Comparison of ENCODE assay signal across 12 mouse cellular contexts in the genomic region with DNA sequence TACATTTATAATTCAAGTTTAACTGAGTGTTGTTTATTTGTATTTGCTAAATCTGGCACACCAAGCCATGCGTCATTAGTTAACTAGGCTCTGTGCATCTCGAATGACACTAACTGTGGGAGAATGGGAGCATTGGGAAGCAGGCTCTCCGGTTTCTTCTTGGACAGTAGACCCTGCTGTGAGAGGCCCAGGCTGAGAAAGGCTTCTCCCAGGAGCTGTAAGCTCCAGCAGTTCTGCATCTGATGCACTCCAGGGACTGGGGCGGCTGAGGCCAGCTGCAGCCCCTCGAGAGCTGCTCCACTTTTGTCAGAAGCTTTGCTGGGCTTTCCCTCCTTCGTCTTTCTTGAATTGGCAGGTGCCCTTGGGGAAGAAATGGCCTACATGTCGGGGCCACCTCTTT. TPM values are rescaled to one million over a fixed set of nuclear protein-coding genes. Genes with fewer than 3 reads are reported as not detected.
DNase-seq lines count a peak whose midpoint lies in the region; ATAC-seq lines count a peak whose summit lies in the region.
"Had no signal": no experiment of that assay in that cellular context is flagged by ENCODE, and none has a peak within 500 bp of the region (broad histone marks: within the 10 kb centered on the region; RNA-seq: fewer than 3 reads in every experiment).

No protein-coding gene starts in this region.

- H3K4me1 ChIP-seq in heart, embryonic 11.5 days (ENCODE audit: control insufficient read depth, insufficient read depth, low read length) = no peaks in the 10 kb centered on the region
- no peaks in the 10 kb centered on the region for H3K4me1 ChIP-seq in midbrain, embryonic 14.5 days (ENCODE audit: control insufficient read depth, insufficient read depth, low read length)
- no peaks in the 10 kb centered on the region for H3K4me1 ChIP-seq in midbrain, embryonic 16.5 days (ENCODE audit: control insufficient read depth, insufficient read depth, low read length)

- peak; percentile 25 for DNase-seq in adrenal gland, postnatal 10 days
- DNase-seq in adrenal gland, postnatal 25 days = no peak
- peak; percentile 17 to 22 for DNase-seq in heart, postnatal 14 days
- peak; percentile 15 for DNase-seq in midbrain, embryonic 14.5 days
- peak; percentile 73 for DNase-seq in skeletal muscle tissue, adult 2 months (ENCODE audit: low read depth, low spot score)
- no peak for DNase-seq in right cerebral cortex, adult 18-20 months
- DNase-seq: kidney, adult 11 months had no signal

- WGBS in heart, embryonic 11.5 days (ENCODE audit: insufficient replicate concordance) = 51% methylated on average over 7 of the region's 7 CpGs
- 24% methylated on average over 7 of the region's 7 CpGs for WGBS in midbrain, embryonic 14.5 days
- WGBS in midbrain, embryonic 16.5 days = 17% methylated on average over 7 of the region's 7 CpGs

- no peak for ATAC-seq in heart, embryonic 11.5 days (replicated peaks; ENCODE audit: insufficient number of reproducible peaks, low FRiP score, low TSS enrichment)
- ATAC-seq in midbrain, embryonic 14.5 days (ENCODE audit: low FRiP score, low TSS enrichment) = no peak
- ATAC-seq in midbrain, embryonic 16.5 days = no peak

- no peaks in the 10 kb centered on the region for H3K36me3 ChIP-seq in heart, embryonic 11.5 days (ENCODE audit: control insufficient read depth, insufficient read depth, low read length)
- H3K36me3 ChIP-seq in midbrain, embryonic 14.5 days (ENCODE audit: control insufficient read depth, insufficient read depth, low read length) = 0 out of 2 replicates have a peak, but pooled peaks cover 3% of the 10 kb centered on the region
- H3K36me3 ChIP-seq in midbrain, embryonic 16.5 days (ENCODE audit: control insufficient read depth, insufficient read depth, low read length) = no peaks in the 10 kb centered on the region
- H3K36me3 ChIP-seq: heart, embryonic 13.5 days had no signal

- H3K4me2 ChIP-seq in heart, embryonic 11.5 days = no peak overlapping the region
- H3K4me2 ChIP-seq in midbrain, embryonic 14.5 days (ENCODE audit: low read length) = no peak overlapping the region
- no peak overlapping the region for H3K4me2 ChIP-seq in midbrain, embryonic 16.5 days (ENCODE audit: low read length)
- H3K4me2 ChIP-seq: heart, embryonic 13.5 days; liver, embryonic 11.5 days had no signal

- no peaks in the 10 kb centered on the region for H3K9me3 ChIP-seq in heart, embryonic 11.5 days (replicated peaks; ENCODE audit: control insufficient read depth, low read length)
- no peaks in the 10 kb centered on the region for H3K9me3 ChIP-seq in midbrain, embryonic 14.5 days (ENCODE audit: control insufficient read depth, low read length)
- H3K9me3 ChIP-seq in midbrain, embryonic 16.5 days (replicated peaks; ENCODE audit: control insufficient read depth, low read length, poor library complexity, severe bottlenecking) = no peaks in the 10 kb centered on the region
- H3K9me3 ChIP-seq: heart, embryonic 13.5 days had no signal

- intact Hi-C loops in heart, postnatal 14 days (cut with DNase I) = no loop called here

- H3K27me3 ChIP-seq in heart, embryonic 11.5 days (ENCODE audit: control insufficient read depth, insufficient read depth, low read length) = no peaks in the 10 kb centered on the region
- H3K27me3 ChIP-seq in midbrain, embryonic 14.5 days (ENCODE audit: control insufficient read depth, insufficient read depth, low read length) = no peaks in the 10 kb centered on the region
- no peaks in the 10 kb centered on the region for H3K27me3 ChIP-seq in midbrain, embryonic 16.5 days (ENCODE audit: control insufficient read depth, insufficient read depth, low read depth, low read length)
- H3K27me3 ChIP-seq: heart, embryonic 13.5 days had no signal

- H3K4me3 ChIP-seq in heart, embryonic 11.5 days (ENCODE audit: low read depth, low read length) = no peak overlapping the region
- H3K4me3 ChIP-seq in midbrain, embryonic 14.5 days (replicated peaks; ENCODE audit: low read depth, low read length) = no peak overlapping the region
- H3K4me3 ChIP-seq in midbrain, embryonic 16.5 days (ENCODE audit: low read depth, low read length) = no peak overlapping the region
- H3K4me3 ChIP-seq: heart, embryonic 13.5 days had no signal

- H3K9ac ChIP-seq in heart, embryonic 11.5 days (ENCODE audit: low read depth, low read length) = no peak overlapping the region
- H3K9ac ChIP-seq in midbrain, embryonic 14.5 days (replicated peaks; ENCODE audit: low read length) = peak overlapping the region; percentile 31; the same call in 1 of the 2 replicates
- no peak overlapping the region for H3K9ac ChIP-seq in midbrain, embryonic 16.5 days (ENCODE audit: low read depth, low read length)
- H3K9ac ChIP-seq: heart, embryonic 13.5 days had no signal

- no peak overlapping the region for H3K27ac ChIP-seq in heart, embryonic 11.5 days (ENCODE audit: low read depth, low read length)
- no peak overlapping the region for H3K27ac ChIP-seq in midbrain, embryonic 14.5 days (replicated peaks; ENCODE audit: low read depth, low read length)
- no peak overlapping the region for H3K27ac ChIP-seq in midbrain, embryonic 16.5 days (ENCODE audit: low read length)
- H3K27ac ChIP-seq: heart, embryonic 13.5 days had no signal

RNA-seq across cellular contexts. Expression of gene 1700028K03Rik, which starts 7.2 kb away (rescaled TPM):
- total RNA-seq in adrenal gland, postnatal 10 days (2021) = under 1 TPM in 1 of 2 experiments, not detected in 1; 0.18 TPM
- 0.06 TPM in 1 of 2 replicates, not detected in the other for total RNA-seq in adrenal gland, postnatal 25 days (2021)
- not detected for total RNA-seq in heart, postnatal 14 days (2021)
- polyA plus RNA-seq in heart, embryonic 11.5 days (2014; fragmentation: Nextera tagmentation; extraction: Ambion mirVana) = 0.06 TPM in 1 of 2 replicates, not detected in the other
- 0.17 and 0.28 TPM in 2 replicates for polyA plus RNA-seq in midbrain, embryonic 14.5 days (2014; fragmentation: Nextera tagmentation; extraction: Ambion mirVana)
- 0.29 and 0.46 TPM in 2 replicates for polyA plus RNA-seq in midbrain, embryonic 16.5 days (2015; fragmentation: Nextera tagmentation; extraction: Ambion mirVana)
- total RNA-seq: common myeloid progenitor, adult 5-6 weeks had no signal

RNA-seq across cellular contexts. Expression of gene Gm42669, which starts 34.3 kb away (rescaled TPM):
- total RNA-seq in adrenal gland, postnatal 10 days (2021) = under 1 TPM in 1 of 2 experiments, not detected in 1; 0.18 TPM
- not detected in 2 replicates for total RNA-seq in adrenal gland, postnatal 25 days (2021)
- under 1 TPM; 0.07 to 0.12 TPM for total RNA-seq in heart, postnatal 14 days (2021)
- 0.23 and 0.40 TPM in 2 replicates for polyA plus RNA-seq in heart, embryonic 11.5 days (2014; fragmentation: Nextera tagmentation; extraction: Ambion mirVana)
- polyA plus RNA-seq in midbrain, embryonic 14.5 days (2014; fragmentation: Nextera tagmentation; extraction: Ambion mirVana) = 0.84 and 0.89 TPM in 2 replicates
- 0.73 and 0.81 TPM in 2 replicates for polyA plus RNA-seq in midbrain, embryonic 16.5 days (2015; fragmentation: Nextera tagmentation; extraction: Ambion mirVana)

RNA-seq across cellular contexts. Expression of gene Rpap2, which starts 55.5 kb away (rescaled TPM):
- 10 to 100 TPM; 13.8 to 18.3 TPM for total RNA-seq in adrenal gland, postnatal 10 days (2021)
- 15.6 and 26.2 TPM in 2 replicates for total RNA-seq in adrenal gland, postnatal 25 days (2021)
- total RNA-seq in heart, postnatal 14 days (2021) = 1 to 10 TPM; 7.0 to 8.2 TPM
- polyA plus RNA-seq in heart, embryonic 11.5 days (2014; fragmentation: Nextera tagmentation; extraction: Ambion mirVana) = 12.8 and 16.6 TPM in 2 replicates
- 22.4 and 27.6 TPM in 2 replicates for polyA plus RNA-seq in midbrain, embryonic 14.5 days (2014; fragmentation: Nextera tagmentation; extraction: Ambion mirVana)
- 26.2 and 26.4 TPM in 2 replicates for polyA plus RNA-seq in midbrain, embryonic 16.5 days (2015; fragmentation: Nextera tagmentation; extraction: Ambion mirVana)

RNA-seq across cellular contexts. Expression of gene Glmn, which starts 56.0 kb away (rescaled TPM):
- total RNA-seq in adrenal gland, postnatal 10 days (2021) = 10 to 100 TPM; 10.8 to 15.4 TPM
- total RNA-seq in adrenal gland, postnatal 25 days (2021) = 9.8 and 12.3 TPM in 2 replicates
- total RNA-seq in heart, postnatal 14 days (2021) = 1 to 10 TPM; 5.0 to 7.0 TPM
- 27.9 and 29.7 TPM in 2 replicates for polyA plus RNA-seq in heart, embryonic 11.5 days (2014; fragmentation: Nextera tagmentation; extraction: Ambion mirVana)
- 43.3 and 45.5 TPM in 2 replicates for polyA plus RNA-seq in midbrain, embryonic 14.5 days (2014; fragmentation: Nextera tagmentation; extraction: Ambion mirVana)
- 39.8 and 40.4 TPM in 2 replicates for polyA plus RNA-seq in midbrain, embryonic 16.5 days (2015; fragmentation: Nextera tagmentation; extraction: Ambion mirVana)

Comparison
In these comparisons a context has a peak if more than half of its experiments do, and no peak if none do; other contexts are left out.
1. DNase-seq: peak in adrenal gland, postnatal 10 days (single experiment), heart, postnatal 14 days (2 of 2), midbrain, embryonic 14.5 days (single experiment) and skeletal muscle tissue, adult 2 months (single experiment); none in adrenal gland, postnatal 25 days (single experiment) and right cerebral cortex, adult 18-20 months (single experiment).